Mouse (Mus musculus) olfactory bulb, adult 2 months (tissue): ENCODE data around the gene Aplp1.

Source experiments
- CTCF ChIP-seq: fragments of 200-500 bp; IDR thresholded peaks from 2 replicates; pipeline ENCODE4 v1.5.1; 2012; ENCODE audit warnings: low read depth, mild to moderate bottlenecking, low read length, moderate library complexity; ENCODE audit not compliant: insufficient read depth
- POLR2A ChIP-seq: fragments of 200-500 bp; IDR thresholded peaks from 2 replicates; pipeline ENCODE4 v1.6.1; 2012; ENCODE audit warnings: mild to moderate bottlenecking, low read depth, low read length, moderate library complexity; ENCODE audit not compliant: insufficient read depth

DNA sequence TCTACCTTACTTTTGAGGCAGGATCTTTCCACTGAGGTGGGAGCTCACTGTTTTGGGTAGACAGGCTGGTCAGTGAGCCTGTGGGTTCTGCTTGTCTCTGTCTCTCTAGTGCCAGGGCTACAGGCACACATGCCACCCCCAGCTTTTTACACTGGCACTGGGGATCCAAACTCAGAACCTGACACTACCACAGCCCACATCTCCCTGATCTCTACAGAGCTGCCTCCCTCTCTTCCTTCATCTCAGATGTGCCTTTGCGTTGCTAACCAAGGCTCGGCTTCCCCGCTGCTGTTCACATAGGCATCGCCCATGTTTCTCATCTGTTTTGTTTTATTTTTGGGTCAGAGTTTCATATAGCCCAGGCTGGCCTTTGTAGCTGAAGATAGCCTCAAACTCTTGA, 51.7 kb downstream of the Aplp1 start:
- no peak for TF ChIP-seq CTCF
- TF ChIP-seq POLR2A, result no peak
